12 mouse cellular contexts compared by ENCODE assay signal in the genomic region with DNA sequence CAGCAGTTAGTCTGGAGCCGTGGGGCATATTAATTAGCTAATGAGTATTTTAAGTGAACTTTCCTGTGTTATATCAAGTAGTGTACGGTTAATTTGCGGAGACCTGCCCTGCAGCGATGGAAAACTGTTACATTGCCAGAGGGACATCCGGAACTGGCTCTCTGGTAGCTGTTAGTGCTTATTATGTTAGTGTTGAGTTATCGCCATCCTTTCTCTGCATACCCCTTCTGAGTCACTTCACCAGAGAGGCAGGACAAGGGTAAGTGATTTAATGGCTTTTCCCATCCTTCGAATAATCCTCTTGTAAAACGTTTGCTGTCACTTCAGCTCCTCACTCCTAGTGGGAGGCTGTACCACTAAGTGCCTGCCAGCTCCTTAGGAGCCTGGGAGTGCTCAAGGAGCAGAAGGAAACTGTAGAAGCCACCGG. TPM values are rescaled to one million over a fixed set of nuclear protein-coding genes. Genes with fewer than 3 reads are reported as not detected.
DNase-seq lines count a peak whose midpoint lies in the region; ATAC-seq lines count a peak whose summit lies in the region.
"Had no signal": no experiment of that assay in that cellular context is flagged by ENCODE, and none has a peak within 500 bp of the region (broad histone marks: within the 10 kb centered on the region; RNA-seq: fewer than 3 reads in every experiment).

No protein-coding gene starts in this region.

- no peaks in the 10 kb centered on the region for H3K27me3 ChIP-seq in neural tube, embryonic 11.5 days (ENCODE audit: control insufficient read depth, insufficient read depth, low read length)
- no peaks in the 10 kb centered on the region for H3K27me3 ChIP-seq in hindbrain, embryonic 12.5 days

- H3K36me3 ChIP-seq in neural tube, embryonic 11.5 days (ENCODE audit: control insufficient read depth, insufficient read depth, low read length) = no peaks in the 10 kb centered on the region
- H3K36me3 ChIP-seq in hindbrain, embryonic 12.5 days = no peaks in the 10 kb centered on the region
- H3K36me3 ChIP-seq: kidney, embryonic 15.5 days had no signal

- no peak overlapping the region for H3K9ac ChIP-seq in neural tube, embryonic 11.5 days (ENCODE audit: low read length)
- H3K9ac ChIP-seq in hindbrain, embryonic 12.5 days = no peak overlapping the region
- H3K9ac ChIP-seq: kidney, embryonic 15.5 days had no signal

- ATAC-seq in neural tube, embryonic 11.5 days (ENCODE audit: insufficient read depth, low FRiP score, low TSS enrichment) = no peak
- 0 out of 2 replicates have a peak, but pooled peaks have one; percentile 46 for ATAC-seq in hindbrain, embryonic 12.5 days (ENCODE audit: low FRiP score)
- no peak for ATAC-seq in granulocyte monocyte progenitor cell, adult 5-6 weeks (replicated peaks; ENCODE audit: poor library complexity, severe bottlenecking)

- no peaks in the 10 kb centered on the region for H3K9me3 ChIP-seq in neural tube, embryonic 11.5 days (ENCODE audit: control insufficient read depth, low read length)
- no peaks in the 10 kb centered on the region for H3K9me3 ChIP-seq in hindbrain, embryonic 12.5 days (replicated peaks)
- H3K9me3 ChIP-seq: kidney, embryonic 15.5 days had no signal

- peaks cover 23% of the 10 kb centered on the region for H3K4me1 ChIP-seq in neural tube, embryonic 11.5 days (ENCODE audit: control insufficient read depth, insufficient read depth, low read length)
- H3K4me1 ChIP-seq in hindbrain, embryonic 12.5 days = peaks cover 16% of the 10 kb centered on the region; the same call in 1 of the 2 replicates

- peak; percentile 21 for DNase-seq in cerebellum, adult 9-10 months
- DNase-seq in cerebellum, adult 8-10 months = no peak
- DNase-seq in neural tube, embryonic 11.5 days (ENCODE audit: low spot score) = no peak
- DNase-seq in neural tube, embryonic 10.5 days (ENCODE audit: extremely low spot score, low spot score) = no peak
- DNase-seq in layer of hippocampus, postnatal 10 days (ENCODE audit: low spot score in 2 of 2) = no peak
- DNase-seq: lung, postnatal 10 days had no signal

- H3K4me2 ChIP-seq in neural tube, embryonic 11.5 days (ENCODE audit: low read depth) = no peak overlapping the region
- H3K4me2 ChIP-seq in hindbrain, embryonic 12.5 days (replicated peaks) = no peak overlapping the region
- H3K4me2 ChIP-seq: heart, embryonic 11.5 days; kidney, embryonic 15.5 days; liver, embryonic 11.5 days had no signal

- H3K27ac ChIP-seq in neural tube, embryonic 11.5 days (ENCODE audit: low read depth, low read length) = peak overlapping the region; percentile 63
- H3K27ac ChIP-seq in hindbrain, embryonic 12.5 days = 0 out of 2 replicates have a peak overlapping the region, but pooled peaks have one; percentile 35
- H3K27ac ChIP-seq: kidney, embryonic 15.5 days; layer of hippocampus, adult 2 months had no signal

- 42% methylated on average over 9 of the region's 9 CpGs for WGBS in neural tube, embryonic 11.5 days
- whole genome bisulfite sequencing in hindbrain, embryonic 12.5 days = 57% methylated on average over 9 of the region's 9 CpGs

- H3K4me3 ChIP-seq in neural tube, embryonic 11.5 days (ENCODE audit: low read depth, low read length) = no peak overlapping the region
- H3K4me3 ChIP-seq in hindbrain, embryonic 12.5 days = no peak overlapping the region
- H3K4me3 ChIP-seq: kidney, embryonic 15.5 days; layer of hippocampus, adult 2 months had no signal

RNA-seq across cellular contexts. Expression of gene Mdm1, which starts 28.3 kb away (rescaled TPM):
- polyA plus RNA-seq in neural tube, embryonic 11.5 days (2014; fragmentation: Nextera tagmentation; extraction: Ambion mirVana) = 51.2 and 55.3 TPM in 2 replicates
- polyA plus RNA-seq in hindbrain, embryonic 12.5 days (2016; fragmentation: Nextera tagmentation; extraction: Ambion mirVana) = 49.8 and 50.7 TPM in 2 replicates
- 11.8 and 13.8 TPM in 2 replicates for total RNA-seq in granulocyte monocyte progenitor cell, adult 5-6 weeks (2014; fragmentation: Nextera tagmentation)
- 33.8 and 47.5 TPM in 2 replicates for total RNA-seq in granulocyte monocyte progenitor cell, adult 5-6 weeks (2017)
- 10 to 100 TPM; 13.2 to 15.2 TPM for total RNA-seq in layer of hippocampus, postnatal 10 days (2021)
